Mouse (Mus musculus): ENCODE measurements around the gene Gfral.

DNA sequence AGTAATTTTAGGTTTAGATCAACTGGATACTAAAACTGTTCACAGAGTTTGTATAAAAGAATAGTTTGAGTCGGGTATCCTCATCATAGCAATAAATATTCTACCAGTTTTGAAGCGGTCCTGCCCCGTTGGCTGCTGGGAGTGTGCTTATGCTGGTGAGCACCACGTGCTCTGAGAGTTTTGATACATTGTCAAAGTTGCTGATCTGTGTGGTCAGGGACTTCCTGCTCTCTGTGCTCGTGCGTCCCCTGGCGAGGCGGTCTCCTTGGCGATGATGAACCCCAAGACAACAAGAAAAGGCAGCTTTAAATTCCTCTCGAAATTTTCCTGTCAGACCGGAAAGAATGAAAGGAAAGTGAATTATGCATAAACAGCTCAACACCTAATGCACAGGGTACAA lies 16.9 kb upstream of the Gfral start:
- no peak for TF ChIP-seq POLR2A (IDR thresholded peaks at IDR 0.05; ENCODE audit: insufficient read depth, low read depth, low read length)
- TF ChIP-seq CTCF (IDR thresholded peaks at IDR 0.05; ENCODE audit: insufficient read depth, low read depth, low read length), result no peak
